Mouse (Mus musculus) neural tube, embryonic 14.5 days (tissue): ENCODE measurements at regions not wholly inside any gene's neighbourhood (a gene's known extent, or its start where the extent isn't known, plus 50 kb on each side); places are given as distances from the start of the nearest gene placed in this dataset.

Source experiments
- ATAC-seq: fragments of 200-750 bp; cut with Nextera tagmentation; 2 replicates; pipeline ENCODE4 v1.8.0; 2017; ENCODE audit warnings: low read depth, mild to moderate bottlenecking, moderate TSS enrichment, moderate library complexity
- H3K27ac ChIP-seq: fragments of 300-500 bp; sonication (generic); 2 replicates; pipeline ENCODE4 v1.5.1; 2014; ENCODE audit warnings: low read depth, mild to moderate bottlenecking, control low read depth, low read length, moderate library complexity, mixed read lengths
- H3K27me3 ChIP-seq: fragments of 300-500 bp; sonication (generic); 2 replicates; pipeline ENCODE4 v1.6.1; 2014; ENCODE audit warnings: low read length; ENCODE audit not compliant: control insufficient read depth, insufficient read depth
- H3K36me3 ChIP-seq: fragments of 300-500 bp; sonication (generic); 2 replicates; pipeline ENCODE4 v1.6.1; 2014; ENCODE audit warnings: low read length, mixed read lengths; ENCODE audit not compliant: control insufficient read depth, insufficient read depth
- H3K4me1 ChIP-seq: fragments of 300-500 bp; sonication (generic); 2 replicates; pipeline ENCODE4 v1.6.1; 2014; ENCODE audit warnings: low read length; ENCODE audit not compliant: control insufficient read depth, insufficient read depth
- H3K4me2 ChIP-seq: fragments of 300-500 bp; sonication (generic); 2 replicates; pipeline ENCODE4 v1.6.1; 2014; ENCODE audit warnings: mild to moderate bottlenecking, low read depth, low read length, control low read depth
- H3K4me3 ChIP-seq: fragments of 300-500 bp; sonication (generic); 2 replicates; pipeline ENCODE4 v1.5.1; 2014; ENCODE audit warnings: low read depth, low read length, control low read depth, mixed read lengths
- H3K9ac ChIP-seq: fragments of 300-500 bp; sonication (generic); replicated peaks from 2 replicates; pipeline ENCODE4 v1.6.1; 2014; ENCODE audit warnings: low read depth, mild to moderate bottlenecking, control low read depth, low read length, mixed read lengths
- H3K9me3 ChIP-seq: fragments of 300-500 bp; sonication (generic); 2 replicates; pipeline ENCODE4 v1.6.1; 2016; ENCODE audit warnings: low read length; ENCODE audit not compliant: control insufficient read depth
- WGBS: fragments of 180-500 bp; shearing (Covaris S2); extraction: QIAGEN DNeasy Blood & Tissue Kit; methylation state at CpG from one replicate; pipeline ENCODE4 v1.1.7; 2014; 5-methylcytosine and 5-hydroxymethylcytosine counted together

DNA sequence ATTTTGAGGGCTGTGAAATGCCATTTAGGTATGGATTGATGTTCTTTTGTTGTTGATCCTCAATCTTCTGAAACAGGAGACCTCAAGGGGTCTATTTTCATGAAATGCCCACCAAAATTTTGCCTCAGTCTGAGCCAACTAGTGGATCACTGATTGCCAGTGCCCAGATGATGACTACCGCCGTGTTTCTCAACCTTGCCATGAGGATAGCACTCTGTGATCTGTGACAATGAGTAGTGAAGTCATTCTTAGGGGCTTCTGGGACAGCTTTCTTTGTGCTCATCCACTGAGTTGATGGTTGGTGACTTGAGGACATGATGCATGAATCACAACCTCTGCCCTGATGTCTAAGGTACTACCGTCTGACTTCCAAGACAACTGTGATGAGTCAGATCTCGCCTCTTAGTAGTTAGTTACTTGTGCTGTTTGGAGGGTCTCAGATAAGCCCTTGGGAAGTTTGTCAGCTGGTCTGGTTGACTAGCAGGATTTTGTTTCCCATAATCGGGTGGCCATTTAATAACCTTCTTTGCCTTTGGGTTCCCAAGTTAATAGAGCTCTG lies 101.2 kb downstream of the Gm5426 start:
- 95% methylated on average over 5 of the region's 5 CpGs for WGBS
- H3K27me3 ChIP-seq: no peaks in the 10 kb centered on the region
- H3K4me1 ChIP-seq: no peaks in the 10 kb centered on the region
- no peak overlapping the region for H3K27ac ChIP-seq
- no peak overlapping the region for H3K4me2 ChIP-seq
- no peak overlapping the region for H3K9ac ChIP-seq
- no peak for ATAC-seq
- H3K9me3 ChIP-seq: no peaks in the 10 kb centered on the region
- no peaks in the 10 kb centered on the region for H3K36me3 ChIP-seq
- no peak overlapping the region for H3K4me3 ChIP-seq

DNA sequence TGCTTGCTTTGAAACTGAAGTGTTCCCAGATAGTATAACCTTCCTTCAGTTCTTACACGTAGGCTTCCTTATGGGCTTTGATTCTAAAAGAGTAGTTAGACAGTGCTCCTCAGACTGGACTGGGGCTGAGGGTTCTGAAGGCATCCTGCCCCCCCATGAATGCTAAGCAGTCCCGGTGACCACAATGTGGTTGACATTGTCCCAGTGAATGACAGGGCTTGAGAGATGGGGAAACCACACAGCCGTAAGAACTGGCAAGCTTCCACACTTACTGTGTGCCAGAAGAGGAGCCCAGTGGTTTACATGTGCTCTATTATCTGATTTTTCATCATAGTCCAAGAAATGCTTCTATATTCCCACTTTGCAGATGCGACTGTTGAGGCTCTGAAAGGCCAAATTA lies 101.8 kb downstream of the Gm5426 start:
- Histone ChIP-seq H3K36me3 (no peaks in the 10 kb centered on the region), H3K27me3 (no peaks in the 10 kb centered on the region), H3K9ac (no peak overlapping the region), H3K4me1 (no peaks in the 10 kb centered on the region), H3K27ac (no peak overlapping the region), H3K9me3 (no peaks in the 10 kb centered on the region), H3K4me2 (no peak overlapping the region), H3K4me3 (no peak overlapping the region)
- ATAC-seq: no peak
- WGBS: 89% methylated on average over 4 of the region's 4 CpGs

DNA sequence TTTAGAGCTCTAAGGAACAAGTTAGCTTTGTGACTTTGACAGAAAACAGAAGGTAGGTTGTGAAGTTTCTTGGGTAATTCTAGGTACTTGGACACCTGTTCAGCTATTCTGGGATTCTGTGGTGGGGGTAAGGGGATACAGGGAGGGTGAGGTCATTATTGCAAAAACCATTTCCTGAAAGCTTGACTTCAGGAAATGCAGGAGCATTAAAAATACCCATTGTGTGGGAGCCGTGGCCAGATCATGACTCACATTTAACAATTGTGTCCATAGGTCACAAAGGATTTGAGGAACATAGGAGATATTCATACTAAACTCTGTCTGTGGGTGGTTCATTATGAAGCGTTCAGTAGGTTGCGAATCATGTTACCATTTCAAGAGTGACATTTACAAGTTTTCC lies 102.4 kb downstream of the Gm5426 start:
- H3K4me1 ChIP-seq: no peaks in the 10 kb centered on the region
- WGBS: 84% methylated on average over 3 of the region's 3 CpGs
- ATAC-seq: no peak

DNA sequence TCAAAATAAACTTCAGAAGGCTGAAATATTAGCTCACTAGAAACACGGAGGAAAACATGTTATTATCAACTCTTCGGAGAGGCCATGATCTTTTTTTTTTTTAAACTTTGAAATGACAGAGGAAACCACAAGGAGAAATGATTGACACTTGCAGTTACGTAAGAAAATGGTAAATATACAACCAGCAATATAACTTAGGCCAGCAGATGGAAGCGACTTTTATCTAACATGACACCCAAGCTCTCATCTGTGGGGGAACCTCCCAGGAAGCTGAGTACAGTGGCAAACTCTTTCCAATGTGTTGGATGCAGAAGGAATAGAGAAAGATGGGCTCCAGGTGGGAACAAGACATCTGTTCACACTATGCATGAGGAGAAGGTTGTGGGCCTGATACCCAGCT lies 104.2 kb downstream of the Gm5426 start:
- H3K4me2 ChIP-seq: no peak overlapping the region
- H3K4me3 ChIP-seq: no peak overlapping the region
- no peak for ATAC-seq
- no peak overlapping the region for H3K9ac ChIP-seq
- H3K36me3 ChIP-seq: no peaks in the 10 kb centered on the region
- H3K9me3 ChIP-seq: no peaks in the 10 kb centered on the region
- no peaks in the 10 kb centered on the region for H3K27me3 ChIP-seq
- WGBS: 92% methylated on average over 4 of the region's 4 CpGs
- H3K27ac ChIP-seq: no peak overlapping the region
- H3K4me1 ChIP-seq: no peaks in the 10 kb centered on the region

More for the DNA sequence above, 102.4 kb downstream of the Gm5426 start:
- no peak overlapping the region for H3K4me3 ChIP-seq
- H3K36me3 ChIP-seq: no peaks in the 10 kb centered on the region
- no peaks in the 10 kb centered on the region for H3K27me3 ChIP-seq
- no peak overlapping the region for H3K27ac ChIP-seq
- no peak overlapping the region for H3K4me2 ChIP-seq
- H3K9me3 ChIP-seq: no peaks in the 10 kb centered on the region
- no peak overlapping the region for H3K9ac ChIP-seq

DNA sequence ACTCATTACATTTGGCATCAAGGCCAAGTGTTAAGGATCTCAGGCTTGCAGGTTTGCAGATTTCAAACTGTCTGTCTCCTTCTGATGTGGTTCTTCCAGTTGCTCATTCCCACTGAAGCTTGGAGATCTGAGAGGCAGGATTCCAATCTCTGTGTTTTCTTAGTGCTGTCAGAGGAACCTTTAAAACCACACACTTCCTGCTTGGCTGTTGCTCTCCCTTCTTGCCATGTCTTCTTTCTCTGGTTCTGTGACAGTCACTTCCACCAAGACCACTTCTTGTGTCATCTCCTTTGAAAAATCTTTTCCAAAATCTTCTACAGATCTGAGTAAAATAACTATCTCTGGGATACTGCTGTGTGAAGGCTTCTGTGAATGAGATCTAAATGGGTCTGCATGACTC lies 117.3 kb downstream of the Gm5426 start:
- no peak for ATAC-seq
- Histone ChIP-seq H3K4me1 (no peaks in the 10 kb centered on the region), H3K9me3 (no peaks in the 10 kb centered on the region), H3K27ac (no peak overlapping the region), H3K4me3 (no peak overlapping the region), H3K36me3 (no peaks in the 10 kb centered on the region), H3K4me2 (no peak overlapping the region), H3K27me3 (no peaks in the 10 kb centered on the region), H3K9ac (no peak overlapping the region)

DNA sequence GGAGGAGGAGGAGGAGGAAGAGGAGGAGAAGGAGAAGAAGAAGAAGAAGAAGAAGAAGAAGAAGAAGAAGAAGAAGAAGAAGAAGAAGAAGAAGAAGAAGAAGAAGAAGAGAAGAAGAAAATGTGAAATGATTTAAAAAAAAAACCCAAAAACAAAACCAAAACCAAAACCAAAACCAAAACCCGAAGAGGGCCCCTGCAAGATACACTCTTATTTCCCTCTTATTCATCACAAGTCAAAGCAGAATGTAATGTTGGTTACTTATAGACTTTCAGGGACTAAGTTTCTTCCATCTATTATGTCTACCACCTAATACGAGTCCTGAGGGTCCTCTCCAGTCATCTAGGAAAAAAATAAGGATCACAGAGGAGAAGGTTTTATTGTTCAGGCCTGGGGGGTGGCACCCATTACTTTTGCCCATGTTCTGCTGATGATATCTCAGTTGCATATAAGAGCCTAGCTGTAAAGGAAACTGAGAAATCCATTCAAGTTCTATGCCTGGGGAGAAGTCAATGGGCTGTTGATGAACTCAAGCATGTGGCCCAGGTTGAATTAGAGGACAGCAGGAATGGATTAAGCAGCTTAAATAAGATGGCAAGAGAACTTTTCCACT lies 118.0 kb downstream of the Gm5426 start:
- H3K4me1 ChIP-seq: no peaks in the 10 kb centered on the region
- no peaks in the 10 kb centered on the region for H3K9me3 ChIP-seq
- H3K4me3 ChIP-seq: no peak overlapping the region
- 88% methylated on average over 2 of the region's 2 CpGs for WGBS
- no peak overlapping the region for H3K4me2 ChIP-seq
- no peak overlapping the region for H3K27ac ChIP-seq
- no peaks in the 10 kb centered on the region for H3K27me3 ChIP-seq
- no peaks in the 10 kb centered on the region for H3K36me3 ChIP-seq
- ATAC-seq: no peak
- no peak overlapping the region for H3K9ac ChIP-seq

DNA sequence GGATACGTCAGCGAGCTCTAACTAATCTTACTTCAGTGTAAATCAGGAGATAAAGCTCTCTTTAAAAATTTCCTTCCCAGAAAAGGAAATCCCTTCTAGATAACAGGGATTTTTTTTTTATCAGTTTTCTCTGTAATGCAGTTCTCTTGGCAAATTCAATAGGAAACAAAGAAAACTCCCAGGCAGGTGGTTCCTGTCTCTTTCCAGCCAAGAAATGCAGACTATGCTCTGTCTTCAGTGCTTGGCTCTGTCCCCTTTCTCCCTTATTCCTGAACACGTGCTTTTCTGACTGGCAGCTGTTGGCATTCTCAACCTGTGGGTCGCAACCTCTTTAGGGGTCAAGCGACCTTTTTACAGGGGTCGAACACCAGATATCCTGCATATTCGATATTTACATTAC lies 121.5 kb downstream of the Gm5426 start:
- ATAC-seq: no peak
- Histone ChIP-seq H3K9me3 (no peaks in the 10 kb centered on the region), H3K9ac (no peak overlapping the region), H3K27ac (no peak overlapping the region), H3K27me3 (no peaks in the 10 kb centered on the region), H3K4me1 (no peaks in the 10 kb centered on the region), H3K4me2 (no peak overlapping the region), H3K36me3 (no peaks in the 10 kb centered on the region), H3K4me3 (no peak overlapping the region)
- 82% methylated on average over 7 of the region's 7 CpGs for WGBS

DNA sequence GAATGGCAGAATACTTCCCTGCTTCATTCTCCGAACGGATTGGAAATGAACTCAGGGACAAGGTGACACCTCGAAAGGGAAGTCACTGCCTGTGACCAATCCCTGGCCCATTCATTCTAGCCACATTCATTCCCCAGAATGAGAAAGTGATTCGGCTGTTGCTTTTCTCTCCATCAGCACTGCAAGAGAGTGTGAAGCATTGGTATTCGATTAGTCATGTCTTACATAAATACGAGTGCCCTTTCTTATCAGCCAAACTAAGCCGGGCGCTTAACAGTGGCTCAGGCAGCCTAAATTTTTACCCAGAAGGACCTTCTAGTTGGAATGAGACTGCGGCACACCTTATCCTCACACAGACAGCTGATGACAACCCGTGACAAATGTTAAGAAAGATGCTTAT lies 122.8 kb downstream of the Gm5426 start:
- ATAC-seq: no peak
- H3K9me3 ChIP-seq: no peaks in the 10 kb centered on the region
- WGBS: 89% methylated on average over 10 of the region's 10 CpGs
- H3K4me2 ChIP-seq: no peak overlapping the region
- no peaks in the 10 kb centered on the region for H3K36me3 ChIP-seq
- no peak overlapping the region for H3K9ac ChIP-seq
- H3K4me3 ChIP-seq: no peak overlapping the region
- no peaks in the 10 kb centered on the region for H3K4me1 ChIP-seq
- H3K27me3 ChIP-seq: no peaks in the 10 kb centered on the region
- no peak overlapping the region for H3K27ac ChIP-seq

DNA sequence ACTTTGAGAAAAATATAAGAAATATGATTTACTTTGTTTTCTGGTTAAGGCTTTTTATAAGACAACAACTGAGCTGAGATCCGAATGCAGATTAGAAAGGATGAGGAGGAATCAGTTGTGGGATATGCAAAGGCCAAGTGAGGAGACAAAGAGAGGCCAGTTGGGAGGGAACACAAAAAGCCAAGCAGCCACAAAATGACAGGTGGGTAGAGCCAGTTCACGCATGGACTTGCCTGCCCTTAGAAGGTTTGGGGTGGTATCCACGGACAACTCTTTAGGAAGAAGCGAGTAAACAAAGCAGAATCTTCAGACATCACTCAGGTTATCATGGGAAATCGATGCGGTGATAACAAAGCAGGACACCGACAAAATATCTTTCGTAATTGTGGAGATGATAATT lies 123.2 kb downstream of the Gm5426 start:
- Histone ChIP-seq H3K4me1 (no peaks in the 10 kb centered on the region), H3K4me2 (no peak overlapping the region), H3K9me3 (no peaks in the 10 kb centered on the region), H3K27me3 (no peaks in the 10 kb centered on the region), H3K36me3 (no peaks in the 10 kb centered on the region), H3K27ac (no peak overlapping the region), H3K4me3 (no peak overlapping the region), H3K9ac (no peak overlapping the region)
- ATAC-seq: no peak
- 95% methylated on average over 8 of the region's 8 CpGs for WGBS
